Mouse (Mus musculus) retina, adult 2 months (tissue): ENCODE data around the gene Cryz.

ENCODE experiments used
- DNase-seq: peaks from one replicate; pipeline ENCODE4 v3.0.0-alpha.2; 2012; ENCODE audit warnings: low read depth, low spot score

Gene Cryz

DNA sequence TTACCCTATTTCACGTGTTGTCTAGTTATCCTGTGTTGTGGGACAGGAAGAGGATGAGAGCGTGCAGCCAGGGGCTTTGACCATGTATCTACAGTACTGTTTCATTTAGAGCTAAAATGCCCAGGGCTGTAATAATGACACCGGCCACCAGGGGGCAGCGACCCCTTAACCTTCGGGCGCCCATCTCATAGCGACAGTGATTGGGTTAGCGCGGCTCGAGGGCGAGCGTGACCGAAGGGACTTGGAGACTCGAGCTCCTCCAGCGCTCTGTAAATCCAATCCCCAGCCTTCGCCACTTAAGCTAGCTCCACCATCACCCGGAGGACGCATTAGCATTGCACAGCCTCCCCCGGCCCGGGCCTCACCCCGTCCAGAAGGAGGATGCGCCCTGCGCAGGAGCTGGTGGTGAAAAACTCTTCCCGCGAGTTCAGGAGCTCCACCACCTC is at the start of gene Cryz:
Cryz (plus strand) TSS at position 224 of the 446 bp plus-strand sequence.
- DNase-seq, result peak; percentile 80

DNA sequence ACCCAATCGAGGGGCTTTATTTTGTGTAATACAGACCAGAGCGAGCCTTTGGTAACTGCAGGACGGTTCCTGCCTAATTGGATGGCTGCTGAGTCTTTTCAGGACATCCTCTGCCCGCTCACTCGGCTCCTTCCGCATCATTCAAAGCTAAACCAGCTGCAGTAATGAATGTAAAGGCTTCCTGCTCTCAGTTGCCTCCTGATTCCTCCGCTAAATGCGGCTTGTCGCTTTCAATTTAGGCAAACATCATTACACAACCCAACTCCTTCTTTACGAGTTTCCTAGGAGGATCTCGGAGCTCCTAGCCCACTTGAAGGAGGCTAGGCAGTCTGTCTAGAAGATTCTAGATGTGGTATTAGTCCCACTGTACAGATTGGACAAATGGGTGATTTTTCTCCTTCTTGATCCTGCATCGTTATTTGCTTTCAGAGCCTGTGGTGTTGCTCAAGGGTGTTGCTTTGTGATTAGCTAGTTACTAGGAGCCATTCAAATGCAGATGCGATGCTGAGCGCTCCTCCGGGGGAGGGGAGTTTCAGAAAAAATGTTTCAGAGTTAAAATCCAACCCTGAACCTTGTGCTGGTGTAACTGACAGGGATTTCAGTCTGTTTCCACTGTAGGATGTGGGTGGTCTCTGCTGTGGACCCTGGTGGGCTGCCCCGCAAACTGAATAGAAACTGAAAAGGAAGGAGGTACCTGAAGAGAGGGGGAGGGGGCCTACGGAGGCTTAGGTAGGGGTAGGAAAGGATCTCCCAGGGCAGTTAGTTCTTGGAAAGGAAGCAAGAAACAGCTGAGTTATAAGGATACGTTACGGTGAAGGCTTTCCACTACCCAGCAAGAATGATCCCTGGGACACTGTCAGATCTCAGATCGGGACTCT is 48.7 kb upstream of the Cryz start:
- DNase-seq, result no peak

DNA sequence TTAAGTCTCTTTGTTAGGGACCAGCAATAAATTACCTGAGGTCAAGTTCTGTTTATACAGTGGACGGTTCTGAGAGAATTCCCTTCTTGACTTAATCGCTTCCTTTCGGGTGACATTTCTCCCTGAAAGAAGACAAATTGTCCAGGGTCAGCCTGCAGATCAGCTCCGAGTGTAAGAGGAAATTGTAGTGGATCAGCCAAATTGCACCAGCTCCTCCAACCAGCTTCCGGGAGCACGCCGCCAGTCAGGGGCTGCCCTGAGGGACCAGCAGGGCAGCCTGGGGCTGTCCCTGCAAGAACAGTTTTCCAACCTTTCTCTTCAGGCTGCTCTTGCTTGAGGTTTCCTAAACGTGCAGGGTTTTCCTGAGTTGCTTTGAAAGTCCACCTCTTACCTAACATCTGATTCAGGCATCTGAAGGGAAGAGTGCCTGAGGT is 47.6 kb upstream of the Cryz start:
- DNase-seq, result no peak

DNA sequence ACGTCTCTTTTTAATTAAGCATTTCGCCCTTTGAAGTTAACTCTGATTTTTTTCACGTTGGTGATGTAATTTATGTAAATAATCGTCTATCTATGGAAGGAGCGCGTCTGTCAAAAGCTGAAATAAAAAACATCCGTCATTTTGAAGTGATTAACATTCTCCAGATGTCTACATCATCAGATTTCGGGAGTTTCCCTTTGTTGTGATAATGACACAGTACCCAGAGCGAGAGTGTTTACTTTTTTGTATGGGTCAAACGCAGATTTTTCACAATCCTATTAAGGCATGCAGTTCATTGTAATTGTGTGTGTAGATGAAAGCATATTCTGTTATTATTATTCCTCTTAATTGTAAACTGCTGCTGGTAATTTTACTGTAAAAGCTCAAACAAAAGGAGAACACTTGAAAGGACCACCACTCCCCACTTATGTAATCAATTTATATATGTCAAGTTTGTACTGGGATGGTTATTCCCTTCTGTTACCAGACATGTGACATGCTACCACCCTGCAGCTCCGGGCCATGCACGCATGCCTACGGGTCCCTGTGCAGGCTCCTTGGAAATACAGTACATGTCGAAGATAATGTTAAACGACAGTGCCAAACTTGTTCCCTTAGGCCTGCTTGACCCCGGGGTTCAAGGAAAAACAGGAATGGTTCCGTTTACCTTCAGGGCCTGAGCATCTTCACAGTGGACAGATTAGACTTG is 46.0 kb upstream of the Cryz start:
- DNase-seq, result no peak

DNA sequence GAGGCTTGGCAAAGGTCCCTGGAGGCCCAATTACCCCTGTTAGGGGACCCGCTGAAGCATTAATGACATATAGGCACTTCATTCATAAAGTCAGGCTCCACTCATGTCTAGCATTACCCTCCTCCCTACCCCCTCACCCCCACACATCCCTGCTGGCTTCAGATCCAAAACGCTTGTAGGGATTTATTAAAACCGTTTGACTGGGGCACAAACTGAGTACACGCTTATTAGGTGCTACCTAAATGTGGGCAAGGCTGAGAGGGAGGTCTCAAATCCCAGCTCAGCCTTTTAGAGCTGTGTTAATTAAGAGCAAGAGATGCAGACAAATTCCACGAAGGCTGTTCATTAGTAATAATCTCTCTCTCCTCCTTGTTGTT is 45.5 kb upstream of the Cryz start:
- DNase-seq, result no peak

DNA sequence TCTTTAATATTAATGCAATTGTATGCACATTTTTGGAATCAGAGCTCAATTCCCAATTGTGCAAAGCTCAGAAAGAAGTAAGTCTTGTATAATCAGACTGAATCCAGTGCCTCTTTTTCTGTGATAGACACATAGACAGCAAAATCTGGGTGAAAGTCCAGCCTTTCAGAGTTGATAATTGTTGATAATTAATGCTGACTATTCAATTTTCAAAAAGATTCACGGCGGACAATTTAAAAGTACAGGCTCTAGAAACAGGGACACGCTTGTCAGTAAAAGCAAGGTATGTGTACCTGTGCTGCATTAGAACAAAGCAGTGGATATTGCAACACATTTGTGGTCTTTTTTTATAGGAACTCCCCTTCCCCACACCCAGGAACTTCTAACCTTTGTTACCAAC is 34.3 kb upstream of the Cryz start:
- DNase-seq, result no peak

DNA sequence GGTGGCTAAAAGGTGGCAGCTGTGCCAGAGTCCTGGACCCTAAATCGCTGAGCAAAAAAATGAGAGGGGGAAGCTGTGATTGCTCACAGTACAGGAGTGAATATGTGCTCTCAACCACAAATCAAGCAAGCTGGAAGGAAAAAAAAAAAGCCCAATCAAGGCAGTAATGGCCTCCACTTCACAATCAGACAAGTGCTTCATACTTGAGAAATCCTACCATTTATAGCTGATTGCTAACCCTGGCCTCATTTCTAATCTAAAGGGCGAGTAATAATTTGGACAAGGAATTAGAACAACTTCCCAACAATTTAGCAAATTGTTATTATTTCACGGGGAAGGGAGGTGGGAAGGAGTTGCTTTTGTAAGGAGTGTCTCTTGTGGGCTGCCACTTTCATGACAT is 31.1 kb upstream of the Cryz start:
- DNase-seq, result no peak

DNA sequence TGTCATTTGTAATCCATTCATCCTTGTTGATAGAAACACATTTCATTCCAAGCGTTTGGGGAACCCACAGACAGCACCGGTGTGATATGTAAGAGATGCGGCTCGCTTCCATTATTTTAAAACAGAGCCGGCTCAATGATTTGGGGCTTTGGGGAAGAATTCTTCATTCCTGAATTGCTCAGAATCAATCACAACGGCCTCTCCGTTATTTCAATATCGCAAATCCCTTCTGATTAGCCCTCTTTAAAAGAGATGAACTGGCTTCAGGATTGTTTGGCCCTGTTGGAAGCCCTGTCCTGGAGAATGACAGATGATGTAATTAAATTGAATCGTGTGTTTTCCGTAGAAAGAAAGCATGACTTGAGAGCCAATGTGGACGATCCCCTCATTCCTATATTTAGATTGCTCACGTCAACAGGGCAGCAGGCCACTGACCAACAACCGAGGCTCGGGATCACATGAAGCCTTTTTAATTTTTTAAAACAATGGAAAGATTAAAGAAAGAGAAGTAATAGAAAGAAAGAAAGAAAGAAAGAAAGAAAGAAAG is 26.4 kb upstream of the Cryz start:
- no peak for DNase-seq

DNA sequence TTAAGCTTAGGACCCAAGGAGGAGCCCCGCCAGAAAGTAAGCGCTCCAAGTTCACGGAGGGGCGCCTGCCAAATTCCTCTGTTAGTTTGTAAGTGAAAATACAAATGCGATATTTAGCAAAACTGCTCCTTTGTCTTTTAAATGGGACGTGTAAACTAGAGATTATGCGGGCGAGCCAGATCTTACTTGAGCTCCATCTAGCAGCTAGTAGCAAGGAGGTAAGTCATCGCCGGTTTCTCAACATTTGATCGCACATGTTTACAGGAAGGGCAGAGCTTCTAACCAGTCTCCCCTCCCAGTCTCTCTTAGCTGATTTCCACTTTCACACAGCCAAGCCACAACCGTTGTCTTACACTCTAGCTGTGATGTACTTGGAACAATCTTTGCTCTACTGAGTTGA is 25.7 kb upstream of the Cryz start:
- no peak for DNase-seq

DNA sequence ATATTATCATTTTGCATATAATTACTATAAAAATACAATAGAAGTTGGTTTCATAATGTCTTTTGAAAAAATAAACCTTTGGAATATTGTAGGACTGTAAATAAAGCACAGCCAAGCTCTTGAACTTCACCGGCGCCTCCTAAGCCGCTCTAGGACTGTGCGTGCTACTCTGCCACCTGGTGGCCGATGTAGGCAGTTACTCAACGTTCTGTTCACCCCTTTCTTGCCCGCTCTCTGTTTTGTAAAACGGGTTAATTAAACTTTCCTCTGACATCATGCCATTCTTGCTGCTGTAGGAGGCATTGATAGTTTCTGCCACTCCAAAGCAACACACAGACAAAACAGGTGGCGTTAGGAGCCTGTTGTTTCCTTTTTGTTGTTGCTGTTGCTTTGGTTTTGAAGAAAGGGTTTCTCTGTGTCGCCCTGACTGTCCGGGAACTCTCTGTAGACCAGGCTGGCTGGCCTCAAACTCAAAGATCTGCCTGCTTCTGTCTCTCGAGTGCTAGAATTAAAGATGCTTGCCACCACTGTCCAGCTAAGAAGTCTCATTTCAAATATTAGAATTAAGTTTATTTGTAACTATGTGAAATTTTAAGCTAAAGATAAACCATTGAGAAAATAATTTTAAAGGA is 24.1 kb upstream of the Cryz start:
- peak; percentile 30 for DNase-seq

DNA sequence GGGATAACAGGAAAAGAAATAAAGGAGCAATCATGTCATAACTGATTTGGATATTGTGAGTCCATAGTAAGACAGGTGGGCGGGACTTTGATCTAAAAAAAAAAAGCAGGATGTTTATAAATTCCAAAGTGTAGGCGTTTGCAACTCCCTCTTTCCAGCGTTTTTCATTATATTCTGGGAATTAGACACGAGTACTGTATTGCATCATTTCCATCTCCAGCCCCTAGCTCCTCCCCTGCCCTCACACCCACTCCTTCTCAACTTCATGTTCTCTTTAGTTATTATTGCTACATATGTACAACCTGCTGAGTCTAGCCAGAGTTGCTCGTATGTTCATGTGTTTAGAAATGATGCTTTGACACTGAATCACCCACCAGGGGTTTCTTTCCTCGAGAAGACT is 22.8 kb upstream of the Cryz start:
- no peak for DNase-seq

DNA sequence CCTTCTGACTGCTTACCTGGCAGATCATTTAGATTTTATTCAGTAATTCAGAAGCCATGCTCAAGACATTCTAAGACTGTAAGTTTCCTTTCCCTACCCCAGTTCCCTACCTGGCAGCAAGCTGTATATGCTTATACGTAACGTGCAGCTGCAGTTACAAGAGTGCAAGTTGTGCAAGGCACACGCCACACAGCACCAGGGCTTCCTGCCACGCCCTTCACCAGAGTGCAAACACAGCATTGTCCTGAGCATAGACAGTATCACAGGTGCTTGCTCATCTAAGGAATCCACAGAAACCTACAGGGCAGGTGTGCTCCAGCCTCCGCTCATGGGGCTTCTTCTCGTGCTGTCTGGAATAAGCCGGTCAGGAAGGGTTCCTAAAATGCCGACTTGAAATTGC is 18.6 kb upstream of the Cryz start:
- no peak for DNase-seq

DNA sequence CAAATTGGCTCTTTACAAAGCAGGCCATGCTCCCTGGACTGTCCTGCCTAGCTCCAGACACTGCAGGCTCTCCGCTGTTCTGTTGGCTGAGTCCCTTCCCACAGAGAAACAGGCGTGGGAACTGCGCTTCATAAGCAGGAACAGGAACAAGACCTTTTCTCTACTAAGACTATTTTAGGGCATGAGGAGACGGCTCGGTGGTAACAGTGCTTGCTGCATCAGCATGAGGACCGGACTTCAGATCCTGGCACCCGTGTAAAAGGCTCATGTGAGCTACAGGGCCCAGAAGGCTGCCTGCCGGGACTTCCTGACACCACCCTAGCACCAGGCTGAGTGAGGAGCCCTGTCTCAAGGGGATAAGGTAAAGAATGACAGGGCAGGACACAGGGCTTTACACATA is 12.2 kb upstream of the Cryz start:
- DNase-seq, result no peak

DNA sequence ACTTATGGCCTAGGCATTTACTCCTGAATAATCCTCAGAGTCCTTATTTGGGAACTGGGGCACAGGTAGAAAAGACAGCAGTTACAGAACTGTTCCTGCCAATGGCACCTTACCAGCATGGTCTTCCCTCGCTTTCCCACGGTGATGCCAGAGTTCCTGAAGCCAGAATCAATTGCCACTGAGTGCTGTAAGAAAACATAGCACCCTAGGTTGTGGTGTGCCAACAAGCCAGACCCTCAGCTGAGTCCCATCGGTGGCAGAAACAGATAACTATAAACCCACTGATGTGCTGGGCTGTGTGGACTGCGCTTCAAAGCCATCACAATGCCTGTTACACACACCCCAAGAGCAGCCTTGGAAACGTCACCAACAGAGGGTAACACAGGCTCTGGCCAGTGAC is 5.5 kb upstream of the Cryz start:
- no peak for DNase-seq

DNA sequence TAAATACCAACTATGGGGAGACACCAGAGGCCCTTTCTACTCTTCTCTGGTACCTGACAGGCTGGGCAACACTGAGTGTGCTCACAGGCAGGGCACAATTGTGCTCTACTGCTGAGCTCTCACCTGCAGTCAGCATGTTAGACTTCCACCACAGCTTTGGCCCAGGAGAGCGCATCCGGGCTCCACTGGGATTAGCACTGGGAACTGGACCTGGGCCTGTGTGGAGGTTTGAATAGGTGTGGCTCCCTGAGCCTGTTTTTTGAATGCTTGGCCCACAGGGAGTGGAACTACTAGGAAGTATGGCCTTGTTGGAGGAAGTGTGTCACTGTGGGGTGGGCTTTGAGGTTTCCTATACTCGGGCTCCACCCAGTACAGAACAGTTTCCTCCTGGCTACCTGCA is 4.9 kb upstream of the Cryz start:
- DNase-seq, result no peak

DNA sequence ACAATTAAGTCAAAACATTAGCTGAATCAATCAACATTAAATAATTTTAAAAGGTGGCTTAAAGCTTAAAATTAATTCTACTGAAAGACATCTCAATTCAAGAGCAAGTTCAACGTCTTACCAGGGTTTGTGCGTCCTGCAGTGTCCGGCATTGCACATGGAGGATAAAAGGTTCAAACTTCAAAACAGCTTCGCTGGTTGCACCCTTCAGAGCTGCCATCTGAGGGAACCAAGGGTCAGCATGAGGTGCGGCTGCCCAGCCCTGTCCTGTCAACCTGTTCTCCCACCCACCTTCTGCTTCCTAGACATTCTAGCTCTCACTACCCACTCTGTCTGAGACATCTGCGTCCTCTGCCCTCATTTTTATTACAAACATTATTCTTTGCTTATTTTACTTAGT is 2.9 kb upstream of the Cryz start:
- DNase-seq, result no peak

DNA sequence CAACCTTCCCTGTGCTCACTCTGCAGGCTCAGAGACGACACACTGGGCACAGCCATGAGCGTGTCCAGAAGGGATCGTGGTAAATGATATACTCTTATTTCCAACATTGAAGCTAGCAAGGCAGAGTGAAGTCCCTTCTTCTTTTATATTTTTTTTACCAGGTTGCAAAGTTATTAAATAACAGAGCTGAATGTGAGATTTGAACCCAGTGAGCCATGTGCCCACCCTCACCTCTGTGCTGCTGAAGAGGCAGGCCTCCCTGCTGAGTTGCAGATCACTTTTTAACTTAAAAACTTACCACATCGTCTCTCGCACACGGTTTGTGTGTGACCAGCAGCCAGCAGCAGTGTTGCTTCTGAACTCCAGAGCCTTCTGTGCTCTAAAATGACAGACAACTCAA is 2.4 kb upstream of the Cryz start:
- no peak for DNase-seq

DNA sequence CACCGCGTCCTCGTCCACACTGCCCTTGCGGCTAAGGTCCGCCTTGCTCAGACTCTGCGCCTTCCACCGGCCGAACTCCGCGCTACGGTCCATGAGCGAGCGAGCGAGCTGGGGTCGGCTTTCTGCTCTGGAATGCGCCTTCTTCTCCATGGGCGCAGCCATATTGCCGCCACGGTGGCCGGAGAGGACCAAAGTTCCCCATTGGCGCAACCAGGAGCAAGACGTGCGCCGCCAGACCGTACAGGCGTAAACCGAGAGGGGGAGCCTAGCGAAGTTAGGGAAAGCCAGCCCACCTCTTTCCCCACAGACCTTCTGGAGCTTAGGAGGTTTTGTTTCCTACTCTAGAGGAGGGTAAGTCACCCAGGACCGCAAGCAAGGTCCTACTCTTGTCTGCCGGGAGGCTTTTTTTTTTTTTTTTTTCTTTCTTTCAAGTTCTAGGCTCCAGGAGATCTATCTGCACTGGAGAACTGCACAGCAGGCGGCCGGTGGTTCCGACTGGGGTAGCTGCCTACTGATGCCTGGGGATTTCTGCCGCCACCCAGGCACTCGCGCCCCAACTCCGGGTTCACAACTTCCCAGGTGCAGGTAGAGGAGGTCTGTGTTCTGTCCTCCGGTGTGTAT is 533 bp downstream of the Cryz start, which contains the start of gene Tyw3:
Tyw3 (minus strand) TSS at position 171 of the 621 bp plus-strand sequence.
- peak; percentile 97 for DNase-seq

DNA sequence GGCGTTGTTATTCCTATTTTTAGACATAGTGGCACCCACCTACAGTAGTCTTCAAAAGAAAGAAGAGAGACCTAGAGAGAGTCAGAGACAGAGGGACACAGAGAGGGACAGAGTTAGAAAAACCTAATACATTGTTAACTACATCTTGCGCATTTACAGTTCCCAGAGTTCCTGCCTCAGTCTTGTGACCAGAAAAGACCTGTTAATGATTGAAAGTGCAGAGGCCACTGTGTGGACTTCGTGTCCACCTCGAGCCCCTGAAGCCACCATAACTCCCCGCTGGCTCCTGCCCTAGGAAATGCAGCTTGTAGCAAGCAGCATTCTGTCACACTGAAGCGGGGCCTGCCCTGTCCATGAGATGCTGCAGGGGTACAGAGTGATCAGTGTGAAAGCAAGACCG is 1.1 kb downstream of the Cryz start:
- no peak for DNase-seq

DNA sequence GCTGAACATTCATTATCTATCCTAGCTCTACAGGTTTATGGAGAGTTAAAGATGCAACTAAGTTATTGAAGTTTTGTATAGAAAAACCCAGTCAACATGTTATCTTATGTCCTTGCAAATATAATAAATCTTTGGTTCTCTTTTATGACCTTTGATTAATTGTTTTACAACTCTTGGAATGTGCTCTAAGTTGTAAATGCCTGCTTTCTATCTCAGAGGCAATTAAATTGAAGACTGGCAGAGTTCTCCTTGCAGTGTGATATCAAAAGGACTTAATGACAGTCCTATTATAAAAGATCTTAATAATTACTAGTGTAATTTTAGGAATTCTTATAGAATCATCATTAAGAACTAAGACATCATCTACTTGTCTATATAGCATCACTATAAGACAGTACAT is 5.6 kb downstream of the Cryz start:
- DNase-seq, result no peak

DNA sequence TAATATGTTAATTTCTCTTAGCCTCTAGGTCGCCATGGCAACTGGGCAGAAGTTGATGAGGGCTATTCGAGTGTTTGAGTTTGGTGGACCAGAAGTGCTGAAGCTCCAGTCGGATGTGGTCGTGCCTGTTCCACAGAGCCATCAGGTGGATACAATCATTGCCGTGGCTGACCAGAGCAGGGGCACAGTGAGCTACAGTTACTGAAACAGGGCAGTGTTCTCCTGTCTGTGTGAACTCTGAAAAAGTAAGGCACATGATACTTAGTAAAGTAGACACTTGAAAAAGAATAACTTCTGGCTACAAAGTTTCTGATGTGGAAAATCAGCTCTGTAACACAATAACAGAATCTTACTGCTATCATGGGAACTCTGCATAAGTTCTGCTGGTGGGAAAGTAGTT is 8.4 kb downstream of the Cryz start:
- no peak for DNase-seq

DNA sequence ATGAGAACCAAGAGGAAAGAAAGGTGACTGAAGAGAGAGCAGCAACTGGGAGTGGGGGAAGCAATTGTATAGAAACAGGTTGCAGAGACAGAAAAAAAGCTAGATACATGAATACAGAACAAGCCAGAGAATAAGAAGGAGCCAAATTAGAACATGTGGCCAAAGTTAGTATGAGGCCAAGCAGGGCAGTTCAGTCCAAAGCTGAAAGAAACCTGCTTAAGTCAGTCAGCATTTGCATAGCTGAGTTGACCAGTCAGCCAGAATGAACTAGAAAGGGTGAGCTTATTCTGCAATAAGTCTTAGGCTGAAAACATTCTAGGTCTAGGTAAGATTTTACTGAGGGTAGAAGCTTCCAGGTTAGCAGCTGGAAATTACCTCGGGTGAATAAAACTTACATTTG is 11.4 kb downstream of the Cryz start:
- no peak for DNase-seq
